Mouse (Mus musculus) C3H10T1/2 (cell line): Measurements from ENCODE around the gene Wnt3a. TPM values are rescaled to one million over a fixed set of nuclear protein-coding genes. Genes with fewer than 3 reads are reported as not detected.

ENCODE experiments used
- polyA plus RNA-seq, 2 experiments: library from polyadenylated mRNA; unstranded; fragments of >200 nt; fragmentation: generic; extraction: Trizol; gene quantifications; one replicate each; pipeline ENCODE4 v1.2.1; 2012; ENCODE audit warnings: missing spikeins in 2 of 2

Gene Wnt3a
- polyA plus RNA-seq, result not detected

GRCm38 (mm10) chr11:59290702-59291303 is at the start of gene Wnt3a:
Wnt3a (minus strand) TSS chr11:59290752.

DNA sequence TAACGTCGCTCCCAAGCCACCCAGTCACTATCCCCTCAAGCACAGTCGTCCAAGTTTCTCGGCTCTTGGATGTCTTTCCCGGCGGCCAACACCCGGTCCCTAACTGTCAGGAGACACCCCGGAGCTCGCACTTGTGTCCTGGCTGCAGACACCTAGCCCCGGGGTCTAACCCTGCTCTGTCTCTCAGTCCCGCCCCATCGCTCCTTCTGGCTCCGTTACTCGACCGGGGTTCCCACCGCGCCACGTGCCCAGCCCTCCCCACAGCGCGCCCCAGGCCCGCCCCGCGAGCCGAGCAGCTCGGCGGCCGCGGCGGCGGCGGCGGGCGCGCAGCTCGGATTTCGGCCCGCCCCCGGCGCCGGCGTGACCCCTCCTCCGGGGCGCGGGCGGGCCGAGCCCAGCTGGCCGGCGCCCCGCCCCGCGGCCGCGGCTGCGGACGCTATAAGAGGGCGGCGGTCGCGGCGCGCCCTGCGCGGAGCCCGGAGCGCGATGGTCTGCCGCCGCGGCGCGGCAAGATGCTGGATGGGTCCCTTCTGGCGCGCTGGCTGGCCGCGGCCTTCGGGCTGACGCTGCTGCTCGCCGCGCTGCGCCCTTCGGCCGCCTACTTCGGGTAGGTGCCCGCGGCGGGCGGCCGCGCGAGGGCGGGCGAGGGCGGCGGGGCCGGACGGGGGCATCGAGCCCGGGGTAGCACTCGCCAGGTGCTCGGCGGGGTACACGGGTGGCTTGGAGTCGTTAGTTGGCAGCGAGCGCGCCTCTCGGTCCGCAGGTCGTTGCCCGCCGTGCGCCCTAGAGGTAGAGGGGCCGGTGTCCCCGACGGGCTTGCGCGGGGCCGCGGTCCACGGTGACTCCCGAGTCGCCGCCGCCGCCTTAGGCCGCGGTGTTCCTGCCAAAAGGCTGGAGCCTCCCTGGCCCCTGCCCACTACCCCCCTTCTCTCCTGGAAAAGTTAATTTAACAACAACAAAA is 16.2 kb upstream of the Wnt3a start, which contains the start of gene Wnt9a:
Gene Wnt9a (plus strand): TSS at position 468 of the 961 bp plus-strand sequence.

DNA sequence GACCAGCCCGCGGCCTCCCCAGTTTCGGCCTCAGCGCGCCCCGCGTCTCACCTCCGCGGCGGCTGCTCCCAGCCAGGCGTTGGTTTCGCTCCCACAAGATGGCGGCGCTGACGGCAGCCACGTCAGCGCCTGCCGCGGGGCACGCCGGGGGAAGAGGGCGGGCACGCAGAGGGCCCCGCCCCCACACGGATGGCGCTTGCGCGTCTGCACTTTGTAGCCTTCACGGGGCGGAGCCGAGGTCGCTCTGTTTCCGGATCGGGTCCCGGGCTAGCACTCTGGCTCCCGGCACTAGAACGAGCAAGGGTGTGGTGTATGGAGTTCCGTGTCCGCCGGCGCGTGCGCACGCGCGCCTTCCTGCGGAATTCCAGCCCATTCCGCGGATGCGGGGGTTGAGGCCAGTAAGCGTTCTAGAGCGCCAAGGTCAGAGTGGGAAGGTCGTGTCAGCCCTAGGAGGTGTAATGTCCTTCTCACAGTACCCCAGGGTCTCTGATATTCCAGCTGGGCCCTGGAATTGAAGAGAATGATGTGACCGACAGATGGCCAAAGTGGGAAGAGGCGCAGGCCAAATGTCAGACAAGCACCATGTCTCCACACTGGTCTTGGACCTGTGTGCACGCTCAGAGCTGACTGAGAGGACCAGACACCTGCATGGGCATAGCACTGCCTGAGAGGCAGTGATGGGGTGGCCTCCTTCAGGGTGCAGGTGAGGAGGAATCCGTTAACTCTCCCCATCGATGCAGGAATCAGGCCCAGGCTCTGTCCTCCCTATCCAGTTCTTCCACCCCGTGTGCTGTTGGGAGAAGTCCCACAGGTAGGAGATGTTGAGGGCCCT is 62.2 kb downstream of the Wnt3a start, which contains the start of gene Arf1:
Gene Arf1 (minus strand): TSS at position 149 of the 832 bp plus-strand sequence.

GRCm38 (mm10) chr11:59208153-59208831 is 82.3 kb downstream of the Wnt3a start, which contains the start of gene 2310033P09Rik:
2310033P09Rik (plus strand) TSS chr11:59208321.

GRCm38 (mm10) chr11:59202081-59202995 is 88.2 kb downstream of the Wnt3a start, which contains the start of gene Mrpl55:
Mrpl55 (plus strand) TSS chr11:59202486.

Other genes starting within 250 kb of the Wnt3a start
- gene Obscn, start 154.3 kb downstream of the Wnt3a start, polyA plus RNA-seq, result under 1 TPM; 0.01 to 0.12 TPM
- 1 to 10 TPM; 2.6 to 3.3 TPM for gene Iba57, start 127.0 kb downstream of the Wnt3a start, polyA plus RNA-seq
- under 1 TPM in 1 of 2 experiments, not detected in 1; 0.25 TPM for gene Gjc2, start 107.5 kb downstream of the Wnt3a start, polyA plus RNA-seq
- 100 to 1,000 TPM; 116 to 118 TPM for gene Guk1, start 98.5 kb downstream of the Wnt3a start, polyA plus RNA-seq
- 10 to 100 TPM; 36.2 to 41.8 TPM for gene Mrpl55, start 88.3 kb downstream of the Wnt3a start, polyA plus RNA-seq
- gene 2310033P09Rik, start 82.4 kb downstream of the Wnt3a start, polyA plus RNA-seq, result 10 to 100 TPM; 30.8 to 43.7 TPM
- 100 to 1,000 TPM; 232 to 474 TPM for gene Arf1, start 62.5 kb downstream of the Wnt3a start, polyA plus RNA-seq
- gene Wnt9a, start 16.2 kb upstream of the Wnt3a start, polyA plus RNA-seq, result under 1 TPM; 0.29 to 0.68 TPM
- under 1 TPM in 1 of 2 experiments, not detected in 1; 0.04 TPM for gene Prss38, start 84.9 kb upstream of the Wnt3a start, polyA plus RNA-seq
- 1 to 10 TPM; 1.1 to 2.9 TPM for gene Jmjd4, start 159.3 kb upstream of the Wnt3a start, polyA plus RNA-seq
- 10 to 100 TPM; 49.2 to 76.4 TPM for gene Snap47, start 160.4 kb upstream of the Wnt3a start, polyA plus RNA-seq
- 1 to 10 TPM in 1 of 2 experiments, under 1 TPM in 1; 0.06 to 2.0 TPM for gene Zfp867, start 181.7 kb upstream of the Wnt3a start, polyA plus RNA-seq
- 10 to 100 TPM; 13.4 to 32.4 TPM for gene Zkscan17, start 236.0 kb upstream of the Wnt3a start, polyA plus RNA-seq